Mouse (Mus musculus) gastrocnemius, adult 8-10 months (tissue): ENCODE results near the gene Tulp3. TPM values are rescaled to one million over a fixed set of nuclear protein-coding genes. Genes with fewer than 3 reads are reported as not detected.
A peak's percentile ranks its signal among the peaks of the same experiment; 100 is the strongest.
"Not testable (repeated sequence)": the region's sequence is repeated elsewhere in the genome, so short reads cannot be mapped to it uniquely, and the experiment has no call there.

Experiments used
- DNase-seq, 2 experiments: peaks; one replicate each; pipeline ENCODE4 v3.0.0; 2022; ENCODE audit warnings: low spot score in 2 of 2
- total RNA-seq, 4 experiments: library from RNA; stranded (reverse); gene quantifications; 2 replicates each; pipeline ENCODE4 v1.2.4; 2022

Gene Tulp3
- total RNA-seq = 1 to 10 TPM; 5.8 to 7.9 (median 6.7) TPM

GRCm38 (mm10) chr6:128355726-128356416 is at the start of gene Tulp3:
Gene Tulp3, minus strand, starts transcription at chr6:128355851.
- peak; percentile 94 to 95 for DNase-seq

- DNase-seq = no peak
Observed at GRCm38 (mm10) chr6:128404708-128405107, 49.1 kb upstream of the Tulp3 start.

GRCm38 (mm10) chr6:128399421-128400185 is 44.0 kb upstream of the Tulp3 start:
- no peak for DNase-seq

- no peak for DNase-seq
Observed at GRCm38 (mm10) chr6:128398996-128399395, 43.3 kb upstream of the Tulp3 start, which contains the start of gene Nrip2. Gene Nrip2, plus strand, starts transcription at chr6:128399296.

GRCm38 (mm10) chr6:128397574-128398261 is 42.1 kb upstream of the Tulp3 start:
- no peak for DNase-seq

GRCm38 (mm10) chr6:128390683-128391082 is 35.0 kb upstream of the Tulp3 start:
- no peak for DNase-seq

- DNase-seq = no peak
Observed at GRCm38 (mm10) chr6:128389185-128389584, 33.5 kb upstream of the Tulp3 start.

GRCm38 (mm10) chr6:128385026-128385425 is 29.4 kb upstream of the Tulp3 start:
- DNase-seq = no peak

- no peak for DNase-seq
Observed at GRCm38 (mm10) chr6:128383752-128384151, 28.1 kb upstream of the Tulp3 start.

- no peak for DNase-seq
Observed at GRCm38 (mm10) chr6:128381254-128381653, 25.6 kb upstream of the Tulp3 start.

GRCm38 (mm10) chr6:128380594-128381167 is 25.0 kb upstream of the Tulp3 start:
- not testable (repeated sequence) for DNase-seq

GRCm38 (mm10) chr6:128379636-128380035 is 24.0 kb upstream of the Tulp3 start:
- DNase-seq = no peak

GRCm38 (mm10) chr6:128376371-128377085 is 20.9 kb upstream of the Tulp3 start:
- DNase-seq = no peak

GRCm38 (mm10) chr6:128375192-128375591 is 19.5 kb upstream of the Tulp3 start, which contains the start of the genes Tex52 and Gm44596:
Gene Tex52, plus strand, starts transcription at chr6:128375456.
Gene Gm44596, plus strand, starts transcription at chr6:128375503.
- peak in 1 of 2 experiments; percentile 12 for DNase-seq

- DNase-seq = no peak
Observed at GRCm38 (mm10) chr6:128370040-128370439, 14.4 kb upstream of the Tulp3 start.

GRCm38 (mm10) chr6:128366466-128366865 is 10.8 kb upstream of the Tulp3 start:
- DNase-seq = no peak

GRCm38 (mm10) chr6:128364721-128365120 is 9.1 kb upstream of the Tulp3 start:
- DNase-seq = no peak

- DNase-seq = peak in 1 of 2 experiments; percentile 10
Observed at GRCm38 (mm10) chr6:128363007-128363825, 7.6 kb upstream of the Tulp3 start.

GRCm38 (mm10) chr6:128362381-128363006 is 6.8 kb upstream of the Tulp3 start, which contains the start of the genes Rhno1 and Foxm1:
Gene Rhno1, minus strand, starts transcription at chr6:128362911.
Gene Foxm1, plus strand, starts transcription at chr6:128362967.
- peak; percentile 65 to 77 for DNase-seq
